Mouse (Mus musculus) heart, embryonic 16.5 days (tissue): ENCODE data around the gene Dock7. TPM values are rescaled to one million over a fixed set of nuclear protein-coding genes. Genes with fewer than 3 reads are reported as not detected.
"Not testable (repeated sequence)": the region's sequence is repeated elsewhere in the genome, so short reads cannot be mapped to it uniquely, and the experiment has no call there.

Experiments used
- ATAC-seq: fragments of 200-750 bp; cut with Nextera tagmentation; replicated peaks from 2 replicates; pipeline ENCODE4 v1.8.0; 2017; ENCODE audit warnings: moderate number of reproducible peaks; ENCODE audit not compliant: insufficient read depth, low FRiP score; ENCODE audit errors: extremely low read depth
- H3K27ac ChIP-seq: fragments of 300-500 bp; sonication (generic); 2 replicates; pipeline ENCODE4 v1.5.1; 2014; ENCODE audit warnings: mild to moderate bottlenecking, low read length, control low read depth, moderate library complexity
- H3K27me3 ChIP-seq: fragments of 300-500 bp; sonication (generic); 2 replicates; pipeline ENCODE4 v1.6.1; 2014; ENCODE audit warnings: low read length, mixed read lengths; ENCODE audit not compliant: control insufficient read depth, insufficient read depth
- H3K36me3 ChIP-seq: fragments of 300-500 bp; sonication (generic); 2 replicates; pipeline ENCODE4 v1.6.1; 2014; ENCODE audit not compliant: control insufficient read depth, insufficient read depth
- H3K4me1 ChIP-seq: fragments of 300-500 bp; sonication (generic); 2 replicates; pipeline ENCODE4 v1.6.1; 2014; ENCODE audit warnings: low read length, mixed read lengths; ENCODE audit not compliant: control insufficient read depth, insufficient read depth
- H3K4me2 ChIP-seq: fragments of 300-500 bp; sonication (generic); 2 replicates; pipeline ENCODE4 v1.6.1; 2014; ENCODE audit warnings: low read depth, mild to moderate bottlenecking, control low read depth, low read length
- H3K4me3 ChIP-seq: fragments of 300-500 bp; sonication (generic); 2 replicates; pipeline ENCODE4 v1.5.1; 2014; ENCODE audit warnings: mild to moderate bottlenecking, control low read depth, low read length
- H3K9ac ChIP-seq: fragments of 300-500 bp; sonication (generic); 2 replicates; pipeline ENCODE4 v1.6.1; 2014; ENCODE audit warnings: low read length, control low read depth
- H3K9me3 ChIP-seq: fragments of 300-500 bp; sonication (generic); replicated peaks from 2 replicates; pipeline ENCODE4 v1.6.1; 2016; ENCODE audit warnings: low read length; ENCODE audit not compliant: control insufficient read depth
- WGBS: fragments of 180-500 bp; shearing (Covaris S2); extraction: QIAGEN DNeasy Blood & Tissue Kit; methylation state at CpG from one replicate; pipeline ENCODE4 v1.1.7; 2014; 5-methylcytosine and 5-hydroxymethylcytosine counted together
- polyA plus RNA-seq: library from polyadenylated mRNA; unstranded; fragments of >200 nt; fragmentation: Nextera tagmentation; extraction: Ambion mirVana; gene quantifications from 2 replicates; pipeline ENCODE4 v1.2.1, GENCODE M21; 2015

Dock7 gene
- polyA plus RNA-seq, 1 experiment from 2014 or later, result 18.5 TPM

- Histone ChIP-seq H3K4me3 (no peak overlapping the region), H3K9ac (no peak overlapping the region), H3K4me1 (no peaks in the 10 kb centered on the region), H3K27ac (no peak overlapping the region), H3K36me3 (peaks cover 2% of the 10 kb centered on the region; the same call in 1 of the 2 replicates), H3K9me3 (no peaks in the 10 kb centered on the region), H3K4me2 (no peak overlapping the region), H3K27me3 (no peaks in the 10 kb centered on the region)
- WGBS, result 89% methylated on average over 2 of the region's 2 CpGs
- no peak for ATAC-seq
These were observed 115.1 kb downstream of the Dock7 start for GRCm38 (mm10) chr4:99005574-99005973.

GRCm38 (mm10) chr4:98993491-98993890, 127.2 kb downstream of the Dock7 start:
- Histone ChIP-seq H3K27me3 (no peaks in the 10 kb centered on the region), H3K9ac (no peak overlapping the region), H3K36me3 (no peaks in the 10 kb centered on the region), H3K4me3 (no peak overlapping the region), H3K27ac (no peak overlapping the region), H3K4me1 (no peaks in the 10 kb centered on the region), H3K4me2 (no peak overlapping the region), H3K9me3 (no peaks in the 10 kb centered on the region)
- no peak for ATAC-seq
- 83% methylated on average over 4 of the region's 4 CpGs for WGBS

GRCm38 (mm10) chr4:98984701-98985100, 136.0 kb downstream of the Dock7 start:
- ATAC-seq, result no peak
- Histone ChIP-seq H3K4me1 (no peaks in the 10 kb centered on the region), H3K4me2 (no peak overlapping the region), H3K27ac (no peak overlapping the region), H3K36me3 (peaks cover 14% of the 10 kb centered on the region), H3K9me3 (no peaks in the 10 kb centered on the region), H3K27me3 (no peaks in the 10 kb centered on the region), H3K4me3 (no peak overlapping the region), H3K9ac (no peak overlapping the region)
- 83% methylated on average over 8 of the region's 8 CpGs for WGBS

GRCm38 (mm10) chr4:98979976-98980375, 140.7 kb downstream of the Dock7 start:
- not testable (repeated sequence) for H3K36me3 ChIP-seq, H3K27me3 ChIP-seq, H3K4me1 ChIP-seq, H3K4me2 ChIP-seq, H3K4me3 ChIP-seq, H3K9ac ChIP-seq, H3K27ac ChIP-seq, ATAC-seq, H3K9me3 ChIP-seq
- WGBS, result 76% methylated on average over 3 of the region's 3 CpGs

- no peak overlapping the region for H3K9ac ChIP-seq
- 77% methylated on average over 2 of the region's 2 CpGs for WGBS
- no peaks in the 10 kb centered on the region for H3K27me3 ChIP-seq
- no peaks in the 10 kb centered on the region; the same call in none of the 2 replicates for H3K36me3 ChIP-seq
- no peaks in the 10 kb centered on the region for H3K9me3 ChIP-seq
- no peaks in the 10 kb centered on the region for H3K4me1 ChIP-seq
- ATAC-seq, result no peak
- H3K4me3 ChIP-seq, result no peak overlapping the region
- H3K27ac ChIP-seq, result no peak overlapping the region
- no peak overlapping the region for H3K4me2 ChIP-seq
These were observed 142.0 kb downstream of the Dock7 start for GRCm38 (mm10) chr4:98978693-98979092.

- H3K9ac ChIP-seq, H3K4me1 ChIP-seq, H3K9me3 ChIP-seq, H3K4me2 ChIP-seq, ATAC-seq, H3K27me3 ChIP-seq, H3K4me3 ChIP-seq, H3K27ac ChIP-seq, H3K36me3 ChIP-seq: not testable (repeated sequence)
- WGBS, result 94% methylated on average over 2 of the region's 2 CpGs
These were observed 142.4 kb downstream of the Dock7 start for GRCm38 (mm10) chr4:98978288-98978687.

GRCm38 (mm10) chr4:98975741-98976140, 145.0 kb downstream of the Dock7 start:
- Histone ChIP-seq H3K9ac (no peak overlapping the region), H3K36me3 (peaks cover 6% of the 10 kb centered on the region), H3K4me1 (no peaks in the 10 kb centered on the region), H3K4me3 (no peak overlapping the region), H3K27me3 (no peaks in the 10 kb centered on the region), H3K9me3 (no peaks in the 10 kb centered on the region), H3K4me2 (no peak overlapping the region), H3K27ac (no peak overlapping the region)
- ATAC-seq, result no peak
- WGBS, result 71% methylated on average over 8 of the region's 8 CpGs

GRCm38 (mm10) chr4:98969946-98970345, 150.8 kb downstream of the Dock7 start:
- no peaks in the 10 kb centered on the region for H3K27me3 ChIP-seq
- H3K36me3 ChIP-seq, result peaks cover 32% of the 10 kb centered on the region
- H3K9me3 ChIP-seq, result no peaks in the 10 kb centered on the region
- H3K9ac ChIP-seq, result no peak overlapping the region
- H3K4me3 ChIP-seq, result no peak overlapping the region
- no peak for ATAC-seq
- 77% methylated on average over 3 of the region's 3 CpGs for WGBS
- H3K27ac ChIP-seq, result no peak overlapping the region
- no peaks in the 10 kb centered on the region for H3K4me1 ChIP-seq
- no peak overlapping the region for H3K4me2 ChIP-seq

- Histone ChIP-seq H3K27ac (no peak overlapping the region), H3K36me3 (peaks cover 25% of the 10 kb centered on the region), H3K9me3 (no peaks in the 10 kb centered on the region), H3K27me3 (no peaks in the 10 kb centered on the region), H3K9ac (no peak overlapping the region), H3K4me2 (no peak overlapping the region), H3K4me3 (no peak overlapping the region), H3K4me1 (no peaks in the 10 kb centered on the region)
- ATAC-seq, result no peak
- WGBS, result 83% methylated on average over 3 of the region's 3 CpGs
These were observed 160.5 kb downstream of the Dock7 start for GRCm38 (mm10) chr4:98960243-98960642.

- no peak for ATAC-seq
- Histone ChIP-seq H3K4me2 (no peak overlapping the region), H3K4me3 (no peak overlapping the region), H3K4me1 (peaks cover 6% of the 10 kb centered on the region; the same call in 1 of the 2 replicates), H3K27me3 (no peaks in the 10 kb centered on the region), H3K9ac (no peak overlapping the region), H3K36me3 (peaks cover 18% of the 10 kb centered on the region), H3K9me3 (no peaks in the 10 kb centered on the region), H3K27ac (no peak overlapping the region)
- 93% methylated on average over 8 of the region's 8 CpGs for WGBS
These were observed 164.7 kb downstream of the Dock7 start for GRCm38 (mm10) chr4:98955986-98956385.
